Mouse (Mus musculus): Measurements from ENCODE around the gene Ep400. TPM values are rescaled to one million over a fixed set of nuclear protein-coding genes. Genes with fewer than 3 reads are reported as not detected.

Ep400 gene
- 74.3 and 108 TPM in 2 replicates for polyA plus RNA-seq (2012)

DNA sequence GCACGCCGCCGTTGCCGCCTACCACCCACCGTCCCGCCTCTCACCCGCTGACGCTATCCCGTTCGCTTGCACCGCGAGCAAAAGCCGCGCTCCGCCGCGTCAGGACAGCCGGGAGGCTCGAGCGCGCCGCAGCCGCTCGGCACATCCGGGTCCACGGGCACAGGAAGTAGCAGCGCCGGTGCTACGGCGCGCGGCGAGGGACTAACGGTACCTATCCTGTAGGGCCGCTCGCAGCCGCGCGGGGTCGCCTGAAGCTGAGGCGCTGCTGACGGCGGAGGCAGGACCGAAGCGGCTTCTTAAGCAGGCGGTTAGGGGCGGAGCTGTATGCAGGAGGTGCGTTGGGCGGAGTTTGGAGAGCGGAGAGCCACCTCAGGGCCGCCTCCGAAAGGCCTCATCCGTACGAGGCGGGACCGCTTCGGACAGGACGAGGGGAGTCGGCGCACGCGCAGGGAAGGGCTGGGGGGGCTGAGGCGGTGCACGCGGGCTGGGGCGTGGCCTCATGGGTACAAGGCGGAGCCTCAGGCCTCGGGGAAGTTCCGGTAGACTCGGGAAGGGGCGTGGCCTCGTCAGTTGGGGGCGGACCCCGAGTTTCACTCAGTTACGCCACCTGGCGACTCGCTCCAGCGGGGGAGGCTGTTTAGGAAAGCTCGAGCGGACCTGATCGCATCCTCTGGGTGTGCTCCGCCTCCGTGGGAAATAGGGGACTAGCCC lies at the start of gene Ep400:
Ep400 (minus strand) TSS at position 270 of the 711 bp plus-strand sequence.

DNA sequence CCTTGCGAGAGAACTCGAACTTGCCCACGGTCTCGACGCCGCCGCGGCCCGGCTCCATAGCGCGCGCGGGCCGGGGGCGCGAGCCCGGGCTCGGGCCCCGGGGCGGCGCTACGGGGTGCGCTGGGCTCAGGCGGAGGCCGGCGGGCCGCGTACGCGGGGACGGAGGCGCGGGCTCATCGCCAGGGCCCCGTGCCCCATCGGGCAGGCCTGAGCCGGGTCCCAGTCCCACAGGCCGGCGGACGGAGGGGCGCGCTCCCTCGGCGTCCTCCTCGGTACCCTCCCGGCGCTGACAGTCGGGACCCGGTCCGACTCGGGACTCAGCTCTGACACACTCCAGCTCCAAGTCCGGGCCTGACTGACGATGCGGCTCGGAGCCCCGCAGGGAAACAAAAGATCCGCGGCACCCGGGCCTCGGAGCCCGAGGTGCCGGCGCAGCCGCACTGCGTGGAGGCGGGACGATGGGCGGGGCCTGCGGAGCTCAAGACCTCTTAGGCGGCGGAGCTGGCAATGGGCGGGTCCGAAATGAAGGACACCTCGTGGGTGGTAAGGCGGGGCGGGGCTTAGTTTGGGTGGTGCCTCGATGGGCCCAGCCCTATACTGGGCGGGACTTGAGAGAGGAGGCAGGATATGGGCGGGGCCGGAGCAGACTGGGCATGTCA lies 39.3 kb upstream of the Ep400 start, which contains the start of gene Ulk1:
Ulk1 (minus strand) TSS at position 431 of the 659 bp plus-strand sequence.

DNA sequence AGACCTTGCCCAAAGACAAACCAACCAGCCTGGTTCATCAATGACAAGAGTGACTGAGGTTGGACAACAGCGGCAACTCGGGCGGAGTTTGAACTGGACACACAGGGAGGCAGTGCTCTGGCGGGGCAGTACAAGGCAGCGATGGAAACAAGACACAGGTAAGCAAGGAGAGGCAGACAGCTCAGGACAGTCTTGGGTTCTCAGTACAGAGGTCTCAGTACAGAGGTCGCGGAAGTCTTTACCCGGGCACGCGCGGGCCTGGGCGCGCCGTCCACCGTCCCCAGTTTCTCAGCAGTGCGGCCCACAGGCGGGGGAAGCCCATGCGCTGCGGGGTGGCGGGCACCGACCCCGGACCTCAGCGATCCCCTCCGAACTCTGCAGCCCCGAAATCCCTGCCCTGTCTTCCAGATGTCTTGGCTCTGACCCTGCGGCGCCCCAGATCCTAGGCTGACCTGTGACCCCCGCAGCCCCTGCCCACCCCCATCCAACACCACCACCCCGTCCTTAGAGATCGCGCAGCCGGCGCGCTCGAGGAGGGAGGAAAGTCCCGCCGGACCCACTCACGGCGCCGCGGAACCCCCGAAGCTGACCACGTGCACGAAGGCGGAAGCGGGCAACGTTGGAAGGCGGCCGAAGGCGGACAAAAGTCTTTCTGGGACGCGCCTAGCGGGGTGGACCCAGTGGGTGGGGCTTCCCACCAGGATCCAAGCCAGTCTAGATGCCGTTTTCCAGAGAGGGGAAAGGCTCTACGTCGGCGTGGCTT lies 9.7 kb upstream of the Ep400 start, which contains the start of gene Pus1:
Pus1 (minus strand) TSS at position 662 of the 763 bp plus-strand sequence.

DNA sequence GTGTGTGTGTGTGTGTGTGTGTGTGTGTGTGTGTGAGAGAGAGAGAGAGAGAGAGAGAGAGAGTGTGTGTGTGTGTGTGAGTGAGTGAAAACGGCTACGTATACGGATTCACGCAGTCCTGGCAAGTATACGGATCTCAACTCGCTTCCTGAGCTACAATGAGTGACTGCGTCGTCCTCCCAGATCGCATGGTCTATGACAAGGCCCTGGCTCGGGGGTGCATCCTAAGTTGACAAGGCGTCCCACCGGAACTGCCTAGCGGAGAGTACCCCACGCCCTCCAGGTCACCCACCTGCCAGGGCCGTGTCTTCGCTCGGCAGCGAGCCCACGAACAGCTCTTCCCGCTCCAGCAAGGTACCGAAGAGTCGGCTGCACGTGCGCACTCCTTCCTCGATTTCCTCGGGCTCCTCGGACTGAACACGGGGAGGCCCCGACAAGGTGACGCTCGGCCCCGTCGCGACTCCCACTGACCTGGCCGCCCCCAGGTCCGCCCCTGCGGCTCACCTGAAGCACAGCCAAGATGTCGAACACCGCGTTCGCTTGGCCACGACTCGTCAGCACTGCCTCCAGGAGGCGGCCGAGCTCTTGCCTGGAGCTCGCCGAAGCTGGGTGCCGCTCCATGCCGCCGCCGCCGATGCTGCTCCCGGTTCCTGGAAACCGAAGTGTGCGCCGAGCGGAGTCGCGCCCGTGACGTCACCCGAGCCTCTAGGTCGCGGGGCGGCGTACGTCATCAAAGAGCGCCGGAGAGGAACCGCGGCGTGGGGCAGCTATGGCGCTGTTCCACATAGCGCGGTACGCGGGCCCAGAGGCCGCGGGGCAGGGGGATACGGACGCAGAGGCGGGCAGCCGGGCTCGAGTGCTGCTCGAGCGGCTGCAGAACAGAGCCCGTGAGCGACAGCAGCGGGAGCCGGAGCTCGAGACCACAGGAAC lies 117.5 kb downstream of the Ep400 start, which contains the start of the genes Noc4l and Ddx51:
Noc4l (minus strand) TSS at position 699 of the 930 bp plus-strand sequence.
Ddx51 (plus strand) TSS at position 733 of the 930 bp plus-strand sequence.

Other genes starting within 250 kb of the Ep400 start
- gene Galnt9, start 226.4 kb downstream of the Ep400 start, polyA plus RNA-seq (2012): 0.17 TPM in 1 of 2 replicates, not detected in the other
- 151 and 164 TPM in 2 replicates for gene Noc4l, start 117.3 kb downstream of the Ep400 start, polyA plus RNA-seq (2012)
- 12.1 and 21.9 TPM in 2 replicates for gene Ddx51, start 117.3 kb downstream of the Ep400 start, polyA plus RNA-seq (2012)
- gene Pus1, start 9.9 kb upstream of the Ep400 start, polyA plus RNA-seq (2012): 122 and 156 TPM in 2 replicates
- 145 and 188 TPM in 2 replicates for gene Ulk1, start 39.4 kb upstream of the Ep400 start, polyA plus RNA-seq (2012)
- gene Hscb, start 69.1 kb upstream of the Ep400 start, polyA plus RNA-seq (2012): 39.5 and 51.0 TPM in 2 replicates
- 1.2 and 1.4 TPM in 2 replicates for gene Chek2, start 69.3 kb upstream of the Ep400 start, polyA plus RNA-seq (2012)
- 2.9 and 5.1 TPM in 2 replicates for gene Ttc28, start 109.1 kb upstream of the Ep400 start, polyA plus RNA-seq (2012)